Comparison of ENCODE assay signal across 7 mouse cellular contexts in the genomic region with DNA sequence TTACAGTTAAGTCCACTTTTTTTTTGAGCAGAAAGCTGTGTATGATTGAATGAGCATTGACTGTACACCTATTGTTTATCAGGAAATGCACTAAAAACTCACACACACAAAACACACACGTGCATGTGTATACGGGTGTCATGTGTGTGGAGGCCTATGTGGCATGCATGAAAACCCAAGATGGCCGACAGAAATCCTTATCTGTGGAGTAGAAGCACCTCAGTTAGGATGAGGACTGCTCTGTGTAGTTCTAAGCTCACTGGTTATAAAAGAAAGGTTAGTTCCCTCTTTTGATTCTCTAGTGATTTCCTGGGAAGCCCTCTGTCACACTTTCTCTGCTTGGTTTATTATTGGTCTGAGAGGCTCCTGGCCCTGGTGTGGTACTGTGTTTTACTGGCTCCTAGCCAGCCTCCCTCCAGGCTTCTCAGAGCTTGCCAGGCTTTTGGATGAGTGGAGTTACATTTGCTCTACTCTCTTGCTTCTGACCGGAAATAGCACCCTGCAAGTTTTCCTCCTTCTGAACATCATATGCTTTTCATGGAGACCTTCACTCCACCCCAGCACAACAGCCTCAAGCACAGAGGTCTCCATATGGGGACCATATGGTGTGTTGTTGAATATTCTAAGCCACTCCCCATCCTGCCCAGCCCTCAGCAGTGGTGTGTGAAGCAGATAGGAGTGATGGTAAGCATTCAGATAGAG. TPM values are rescaled to one million over a fixed set of nuclear protein-coding genes. Genes with fewer than 3 reads are reported as not detected.
DNase-seq lines count a peak whose midpoint lies in the region; ATAC-seq and TF ChIP-seq lines count a peak whose summit lies in the region.

No protein-coding gene starts in this region.

- no peak overlapping the region for H3K9ac ChIP-seq in midbrain, embryonic 13.5 days (replicated peaks)
- H3K9ac ChIP-seq in midbrain, embryonic 11.5 days (ENCODE audit: low read length): no peak overlapping the region
- H3K9ac ChIP-seq in hindbrain, embryonic 14.5 days: no peak overlapping the region
- H3K9ac ChIP-seq in heart, adult 2 months (ENCODE audit: low read depth, low read length): no peak overlapping the region

- DNase-seq in midbrain, embryonic 11.5 days (ENCODE audit: low spot score, missing footprints): no peak
- peak; percentile 68 for DNase-seq in embryo, embryonic 10 days (ENCODE audit: low spot score)
- DNase-seq in hindbrain, embryonic 14.5 days (ENCODE audit: low spot score): peak; percentile 62
- DNase-seq in right cerebral cortex, postnatal 4 days: peak; percentile 19
- DNase-seq in spleen, adult 12 weeks (ENCODE audit: low spot score): no peak
- no peak for DNase-seq in heart, adult 2 months

- no peak overlapping the region for H3K27ac ChIP-seq in midbrain, embryonic 13.5 days
- H3K27ac ChIP-seq in midbrain, embryonic 11.5 days (ENCODE audit: low read depth, low read length): no peak overlapping the region
- no peak overlapping the region for H3K27ac ChIP-seq in hindbrain, embryonic 14.5 days
- no peak overlapping the region for H3K27ac ChIP-seq in heart, adult 2 months

- no peaks in the 10 kb centered on the region for H3K79me2 ChIP-seq in heart, adult 2 months (replicated peaks; ENCODE audit: control insufficient read depth, insufficient read depth, low read length)

- H3K4me3 ChIP-seq in midbrain, embryonic 13.5 days (replicated peaks): no peak overlapping the region
- no peak overlapping the region for H3K4me3 ChIP-seq in midbrain, embryonic 11.5 days (ENCODE audit: low read depth, low read length)
- no peak overlapping the region for H3K4me3 ChIP-seq in hindbrain, embryonic 14.5 days (replicated peaks; ENCODE audit: low read length)
- no peak overlapping the region for H3K4me3 ChIP-seq in heart, adult 2 months

- H3K9me3 ChIP-seq in midbrain, embryonic 13.5 days: no peaks in the 10 kb centered on the region
- no peaks in the 10 kb centered on the region for H3K9me3 ChIP-seq in midbrain, embryonic 11.5 days (ENCODE audit: control insufficient read depth, low read length)
- H3K9me3 ChIP-seq in hindbrain, embryonic 14.5 days (ENCODE audit: control insufficient read depth, low read length): no peaks in the 10 kb centered on the region

- no peak for TF ChIP-seq POLR2A in heart, adult 2 months (IDR thresholded peaks at IDR 0.05; ENCODE audit: insufficient read depth, low read depth, low read length)

- H3K36me3 ChIP-seq in midbrain, embryonic 13.5 days: no peaks in the 10 kb centered on the region
- no peaks in the 10 kb centered on the region for H3K36me3 ChIP-seq in midbrain, embryonic 11.5 days (ENCODE audit: control insufficient read depth, insufficient read depth, low read length)
- no peaks in the 10 kb centered on the region for H3K36me3 ChIP-seq in hindbrain, embryonic 14.5 days (replicated peaks; ENCODE audit: control insufficient read depth, insufficient read depth)
- H3K36me3 ChIP-seq in heart, adult 2 months (ENCODE audit: control insufficient read depth, insufficient read depth, low read length): no peaks in the 10 kb centered on the region

- peaks cover 6% of the 10 kb centered on the region; the same call in 1 of the 2 replicates for H3K4me1 ChIP-seq in midbrain, embryonic 13.5 days (replicated peaks)
- H3K4me1 ChIP-seq in midbrain, embryonic 11.5 days (ENCODE audit: control insufficient read depth, insufficient read depth, low read length): no peaks in the 10 kb centered on the region
- H3K4me1 ChIP-seq in hindbrain, embryonic 14.5 days (replicated peaks; ENCODE audit: control insufficient read depth, insufficient read depth, low read length): no peaks in the 10 kb centered on the region
- H3K4me1 ChIP-seq in heart, adult 2 months (ENCODE audit: control insufficient read depth, insufficient read depth, low read length): no peaks in the 10 kb centered on the region

- WGBS in midbrain, embryonic 13.5 days: 82% methylated on average over 4 of the region's 4 CpGs
- WGBS in midbrain, embryonic 11.5 days: 84% methylated on average over 4 of the region's 4 CpGs
- WGBS in hindbrain, embryonic 14.5 days: 75% methylated on average over 4 of the region's 4 CpGs
- WGBS in heart, adult 2 months: 62% methylated on average over 4 of the region's 4 CpGs

- no peak for TF ChIP-seq EP300 in heart, adult 2 months (IDR thresholded peaks at IDR 0.05; ENCODE audit: insufficient read depth, low read depth, low read length)

- H3K27me3 ChIP-seq in midbrain, embryonic 13.5 days: no peaks in the 10 kb centered on the region
- H3K27me3 ChIP-seq in midbrain, embryonic 11.5 days (ENCODE audit: control insufficient read depth, insufficient read depth, low read length): no peaks in the 10 kb centered on the region
- no peaks in the 10 kb centered on the region for H3K27me3 ChIP-seq in hindbrain, embryonic 14.5 days (ENCODE audit: control insufficient read depth, insufficient read depth, low read length)
- no peaks in the 10 kb centered on the region for H3K27me3 ChIP-seq in heart, adult 2 months (ENCODE audit: control insufficient read depth, insufficient read depth, low read length)

- ATAC-seq in midbrain, embryonic 13.5 days: peak; percentile 51; the same call in 1 of the 2 replicates
- no peak for ATAC-seq in midbrain, embryonic 11.5 days (ENCODE audit: low FRiP score)
- ATAC-seq in hindbrain, embryonic 14.5 days (ENCODE audit: low FRiP score): peak; percentile 81

- H3K4me2 ChIP-seq in midbrain, embryonic 13.5 days (replicated peaks): no peak overlapping the region
- no peak overlapping the region for H3K4me2 ChIP-seq in midbrain, embryonic 11.5 days
- H3K4me2 ChIP-seq in hindbrain, embryonic 14.5 days (replicated peaks): no peak overlapping the region

- no peak for TF ChIP-seq CTCF in heart, adult 2 months (IDR thresholded peaks at IDR 0.05)

- intact Hi-C loops in heart, adult 2 months (cut with DNase I): no loop called here

RNA-seq across cellular contexts. Expression of a gene that starts 48.6 kb away (rescaled TPM):
- polyA plus RNA-seq in midbrain, embryonic 13.5 days (2015; fragmentation: Nextera tagmentation; extraction: Ambion mirVana): 0.81 and 1.1 TPM in 2 replicates
- 8.6 and 9.0 TPM in 2 replicates for polyA plus RNA-seq in midbrain, embryonic 11.5 days (2014; fragmentation: Nextera tagmentation; extraction: Ambion mirVana)
- 1.6 and 2.6 TPM in 2 replicates for polyA plus RNA-seq in hindbrain, embryonic 14.5 days (2014; fragmentation: Nextera tagmentation; extraction: Ambion mirVana)
- total RNA-seq in heart, adult 2 months (2021): under 1 TPM in 1 of 2 experiments, not detected in 1; 0.05 TPM
- polyA plus RNA-seq in heart, adult 2 months (2012; rRNA removed): 0.10 and 0.26 TPM in 2 replicates

Comparison
In these comparisons a context has a peak if more than half of its experiments do, and no peak if none do; other contexts are left out.
1. DNase-seq: peak in embryo, embryonic 10 days (single experiment), hindbrain, embryonic 14.5 days (single experiment) and right cerebral cortex, postnatal 4 days (single experiment); none in midbrain, embryonic 11.5 days (single experiment), spleen, adult 12 weeks (single experiment) and heart, adult 2 months (0 of 2).